ENCODE assay signal across 8 mouse cellular contexts in genomic region chr8:22185431-22186397, GRCm38 (mm10). TPM values are rescaled to one million over a fixed set of nuclear protein-coding genes. Genes with fewer than 3 reads are reported as not detected.
A peak's percentile ranks its signal among the peaks of the same experiment; 100 is the strongest.
DNase-seq lines count a peak whose midpoint lies in the region; ATAC-seq lines count a peak whose summit lies in the region.

Gene Ckap2, minus strand, starts transcription at chr8:22185819.

- peak within 1 kb of the TSS; percentile 77 to 100 for H3K4me3 ChIP-seq in heart, embryonic 14.5 days (ENCODE audit: control insufficient read depth in 1 of 2, insufficient read depth in 1 of 2, low read depth in 1 of 2, low read length in 2 of 2)
- peak within 1 kb of the TSS; percentile 77 for H3K4me3 ChIP-seq in liver, embryonic 13.5 days (replicated peaks)
- H3K4me3 ChIP-seq in stomach, embryonic 16.5 days (replicated peaks; ENCODE audit: low read length), result peak within 1 kb of the TSS; percentile 91

- H3K27me3 ChIP-seq in heart, embryonic 14.5 days (ENCODE audit: control insufficient read depth, insufficient read depth, low read length), result no peaks in the 10 kb centered on the region
- H3K27me3 ChIP-seq in liver, embryonic 13.5 days, result 0 out of 2 replicates have a peak, but pooled peaks cover 6% of the 10 kb centered on the region
- H3K27me3 ChIP-seq in stomach, embryonic 16.5 days (ENCODE audit: control insufficient read depth, insufficient read depth, low read length), result no peaks in the 10 kb centered on the region

- peaks cover 2 to 14% of the 10 kb centered on the region in 2 experiments for H3K4me1 ChIP-seq in heart, embryonic 14.5 days (ENCODE audit: control insufficient read depth in 2 of 2, insufficient read depth in 2 of 2, low read length in 2 of 2)
- peaks cover 28% of the 10 kb centered on the region for H3K4me1 ChIP-seq in liver, embryonic 13.5 days (replicated peaks)
- peaks cover 11% of the 10 kb centered on the region for H3K4me1 ChIP-seq in stomach, embryonic 16.5 days (ENCODE audit: control insufficient read depth, insufficient read depth, low read length)

- 4% methylated on average over 63 of the region's 63 CpGs for WGBS in heart, embryonic 14.5 days
- WGBS in liver, embryonic 13.5 days (ENCODE audit: insufficient replicate concordance), result 2% methylated on average over 63 of the region's 63 CpGs
- WGBS in stomach, embryonic 16.5 days, result 3% methylated on average over 63 of the region's 63 CpGs

- H3K27ac ChIP-seq in heart, embryonic 14.5 days (replicated peaks in 1 of 2; ENCODE audit: control insufficient read depth in 1 of 2, insufficient read depth in 1 of 2, low read depth in 2 of 2, low read length in 2 of 2), result peak within 1 kb of the TSS; percentile 77 to 91
- H3K27ac ChIP-seq in liver, embryonic 13.5 days, result peak within 1 kb of the TSS; percentile 87
- peak within 1 kb of the TSS; percentile 92 for H3K27ac ChIP-seq in stomach, embryonic 16.5 days (ENCODE audit: low read length)

- peak within 1 kb of the TSS; percentile 82 for H3K4me2 ChIP-seq in heart, embryonic 14.5 days (ENCODE audit: low read length)
- H3K4me2 ChIP-seq in liver, embryonic 13.5 days, result peak within 1 kb of the TSS; percentile 92
- peak within 1 kb of the TSS; percentile 75 for H3K4me2 ChIP-seq in stomach, embryonic 16.5 days (ENCODE audit: low read depth, low read length)

- no peaks in the 10 kb centered on the region for H3K9me3 ChIP-seq in heart, embryonic 14.5 days (ENCODE audit: control insufficient read depth, low read length)
- no peaks in the 10 kb centered on the region for H3K9me3 ChIP-seq in liver, embryonic 13.5 days (replicated peaks)
- no peaks in the 10 kb centered on the region for H3K9me3 ChIP-seq in stomach, embryonic 16.5 days (replicated peaks; ENCODE audit: control insufficient read depth, low read length)

- DNase-seq in c-Kit-negative CD71-positive TER-119-positive erythroid progenitor cells, embryonic 14.5 days (ENCODE audit: low read depth, low spot score), result peak; percentile 91
- DNase-seq in fibroblast of lung, adult 2 months (ENCODE audit: low read depth), result peak; percentile 78
- DNase-seq in kidney, postnatal 14 days, result peak; percentile 96
- DNase-seq in liver, embryonic 13.5 days, result peak; percentile 89
- peak; percentile 97 for DNase-seq in neural tube, embryonic 10.5 days (ENCODE audit: extremely low spot score, low spot score)

- peak within 1 kb of the TSS; percentile 79 for H3K9ac ChIP-seq in heart, embryonic 14.5 days (ENCODE audit: low read length)
- H3K9ac ChIP-seq in liver, embryonic 13.5 days, result peak within 1 kb of the TSS; percentile 85
- peak within 1 kb of the TSS; percentile 89 for H3K9ac ChIP-seq in stomach, embryonic 16.5 days (ENCODE audit: low read length)

- ATAC-seq in CD4-positive, CD25-positive, alpha-beta regulatory T cell, adult 4 months, result peak; percentile 95
- peak; percentile 92 for ATAC-seq in heart, embryonic 14.5 days (ENCODE audit: insufficient number of reproducible peaks, insufficient read depth, low FRiP score, low read depth)
- peak; percentile 93 for ATAC-seq in liver, embryonic 13.5 days (ENCODE audit: low read depth)
- peak; percentile 97 for ATAC-seq in stomach, embryonic 16.5 days (ENCODE audit: insufficient read depth, low FRiP score)

- no peaks in the 10 kb centered on the region for H3K36me3 ChIP-seq in heart, embryonic 14.5 days (ENCODE audit: control insufficient read depth, insufficient read depth, low read length)
- no peaks in the 10 kb centered on the region for H3K36me3 ChIP-seq in liver, embryonic 13.5 days
- H3K36me3 ChIP-seq in stomach, embryonic 16.5 days (ENCODE audit: control insufficient read depth, insufficient read depth, low read length), result no peaks in the 10 kb centered on the region

RNA-seq across cellular contexts. Expression of gene Ckap2, which starts in this region (rescaled TPM):
- polyA plus RNA-seq in CD4-positive, CD25-positive, alpha-beta regulatory T cell, adult 4 months (2017; shearing (Covaris generic)), result 1 to 10 TPM; 2.5 to 5.8 TPM
- polyA plus RNA-seq in heart, embryonic 14.5 days (2014; fragmentation: Nextera tagmentation; extraction: Ambion mirVana), result 34.9 and 36.5 TPM in 2 replicates
- 22.2 and 28.5 TPM in 2 replicates for polyA plus RNA-seq in liver, embryonic 13.5 days (2015; fragmentation: Nextera tagmentation; extraction: Ambion mirVana)
- polyA plus RNA-seq in stomach, embryonic 16.5 days (2015; fragmentation: Nextera tagmentation; extraction: Ambion mirVana), result 42.7 and 43.8 TPM in 2 replicates

Comparison
In these comparisons a context has a peak if more than half of its experiments do, and no peak if none do; other contexts are left out.
1. Peak in every context shown above with its lines: DNase-seq, ATAC-seq, H3K4me3 ChIP-seq and H3K27ac ChIP-seq.